Mouse (Mus musculus): ENCODE data around the gene Hoxd4. TPM values are rescaled to one million over a fixed set of nuclear protein-coding genes. Genes with fewer than 3 reads are reported as not detected.

Hoxd4 gene
- polyA plus RNA-seq, 1 experiment from 2014 or later: 0.78 TPM

DNA sequence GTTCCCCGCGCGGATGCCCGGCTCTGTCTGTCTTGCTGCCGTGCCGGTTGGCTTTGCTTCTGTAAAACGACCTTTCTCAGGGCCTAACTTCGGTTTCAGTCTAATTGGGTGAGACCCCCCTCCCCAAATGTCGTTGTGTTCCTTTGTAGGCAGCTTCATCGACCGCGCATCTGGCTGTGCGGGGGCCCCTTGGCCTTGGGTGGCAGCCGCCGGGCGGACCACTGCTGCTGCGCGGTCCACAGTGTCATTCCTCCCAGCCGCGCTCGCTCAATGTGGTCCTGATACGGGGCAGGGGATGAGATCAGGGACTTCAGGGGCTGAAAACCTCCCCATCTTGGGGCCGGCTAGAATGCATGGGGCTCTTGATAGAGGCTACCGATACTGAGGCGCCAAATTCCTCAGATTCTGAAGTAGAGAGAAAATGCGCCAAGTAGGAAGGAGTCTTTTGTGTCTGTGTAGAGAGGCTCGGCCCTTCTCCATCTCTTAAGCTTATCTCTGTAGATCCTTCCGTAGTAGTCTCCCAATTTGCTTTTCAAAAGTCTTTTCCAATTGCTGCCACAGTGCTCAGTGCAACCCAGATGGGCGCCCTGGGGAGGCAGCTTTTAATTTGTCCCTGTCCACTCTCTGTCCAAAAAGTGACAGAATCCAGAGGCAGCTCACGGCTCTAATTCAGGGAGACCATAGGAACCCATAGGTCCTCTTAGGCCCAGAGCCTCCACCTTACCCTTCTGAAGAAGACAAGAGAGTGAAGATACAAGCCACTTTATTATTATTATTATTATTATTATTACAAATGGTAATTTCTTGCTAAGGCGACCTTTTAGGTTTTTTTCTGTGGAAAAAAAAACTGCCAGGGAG lies 23.8 kb upstream of the Hoxd4 start:
- 2% methylated on average over 31 of the region's 31 CpGs for WGBS
- peak overlapping the region; percentile 58 for H3K4me3 ChIP-seq (replicated peaks)
- ATAC-seq (ENCODE audit: insufficient number of reproducible peaks, insufficient read depth, low FRiP score, low TSS enrichment, low read depth): no peak
- H3K9ac ChIP-seq (replicated peaks): peak overlapping the region; percentile 96
- peaks cover 45% of the 10 kb centered on the region for H3K27me3 ChIP-seq
- H3K27ac ChIP-seq: peak overlapping the region; percentile 92
- H3K36me3 ChIP-seq: peaks cover 21% of the 10 kb centered on the region; the same call in 1 of the 2 replicates
- H3K4me2 ChIP-seq: peak overlapping the region; percentile 92
- H3K9me3 ChIP-seq: no peaks in the 10 kb centered on the region
- H3K4me1 ChIP-seq (replicated peaks): peaks cover 39% of the 10 kb centered on the region

DNA sequence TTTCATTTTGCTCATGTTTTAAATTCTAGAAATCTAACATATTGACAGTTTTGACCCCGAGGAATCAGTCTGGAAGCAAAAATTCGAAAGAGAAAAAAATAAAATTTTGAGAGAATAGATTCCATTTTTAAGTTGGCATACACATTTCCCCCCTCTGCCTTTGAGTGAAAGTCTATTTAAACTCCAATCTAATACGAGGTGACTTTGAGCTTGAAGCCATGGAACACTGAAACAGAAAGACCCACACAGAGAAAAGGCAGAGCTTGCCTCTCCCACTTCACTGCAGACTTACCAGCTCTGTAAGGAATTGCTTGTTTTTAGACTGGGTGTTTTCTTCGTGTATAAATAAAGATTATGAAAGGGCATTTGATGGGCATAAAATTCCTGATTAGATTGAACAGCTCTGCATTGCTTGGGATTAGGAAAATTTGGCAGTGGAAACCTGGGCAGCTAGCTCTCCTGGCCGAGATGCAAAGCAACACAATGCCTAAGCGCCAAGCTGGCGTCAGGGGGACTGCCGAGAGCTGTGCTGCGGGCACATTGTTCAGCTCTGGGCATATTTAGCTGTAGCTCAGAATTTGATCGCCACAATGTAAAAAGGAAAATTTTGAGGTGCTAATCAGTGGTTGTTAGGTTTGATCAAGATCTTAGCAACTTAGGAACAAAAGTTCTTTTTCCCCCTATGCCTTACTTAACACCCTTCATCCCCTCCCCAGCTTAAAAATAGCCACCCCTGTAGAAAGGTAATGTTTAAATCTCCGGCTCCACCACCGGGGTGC lies 22.7 kb upstream of the Hoxd4 start:
- Histone ChIP-seq H3K9ac (replicated peaks) (peak overlapping the region; percentile 96), H3K4me2 (peak overlapping the region; percentile 92), H3K4me3 (replicated peaks) (peak overlapping the region; percentile 58)

DNA sequence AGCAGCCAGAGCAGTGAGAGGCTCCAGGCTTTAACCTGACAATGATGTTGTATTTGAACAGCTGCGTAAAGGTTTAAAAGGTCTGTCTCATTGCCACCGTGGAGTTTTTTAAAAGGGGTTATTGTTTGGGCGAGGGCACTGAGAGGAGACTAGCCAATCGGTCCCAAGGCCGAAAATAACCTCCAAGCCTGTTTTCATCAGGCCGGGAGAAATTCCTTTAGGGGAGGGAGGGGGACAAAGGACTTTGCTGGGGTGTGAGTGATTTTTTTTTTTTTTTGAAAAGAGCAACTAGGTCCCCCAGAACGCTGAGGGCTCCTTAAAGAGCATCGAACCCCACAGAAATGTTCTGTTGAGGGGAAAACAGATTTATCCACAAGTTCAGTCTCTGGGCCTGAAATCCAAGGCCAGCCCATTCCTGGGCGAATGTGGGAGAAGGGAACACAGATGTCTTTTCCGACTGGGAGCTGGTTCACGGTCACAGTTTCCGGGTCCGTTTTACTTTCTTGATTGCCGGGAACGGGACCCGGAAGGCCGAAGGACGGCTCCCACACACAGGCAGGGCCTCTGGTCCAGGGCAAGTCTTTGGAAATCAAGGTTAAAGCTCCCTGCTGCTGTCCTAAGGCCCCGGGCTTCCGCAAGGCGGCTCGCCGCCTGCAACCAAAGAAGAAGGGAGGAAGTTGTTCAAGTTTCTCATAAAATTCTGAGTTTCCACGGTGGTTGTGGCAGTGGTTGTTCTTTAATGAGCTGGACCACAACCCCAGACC lies 22.0 kb upstream of the Hoxd4 start:
- no peaks in the 10 kb centered on the region for H3K9me3 ChIP-seq
- peak overlapping the region; percentile 58 for H3K4me3 ChIP-seq (replicated peaks)
- H3K4me2 ChIP-seq: peak overlapping the region; percentile 92
- H3K4me1 ChIP-seq (replicated peaks): peaks cover 39% of the 10 kb centered on the region
- 1% methylated on average over 24 of the region's 24 CpGs for WGBS
- H3K9ac ChIP-seq (replicated peaks): peak overlapping the region; percentile 96
- H3K27ac ChIP-seq: peak overlapping the region; percentile 92
- H3K36me3 ChIP-seq: peaks cover 21% of the 10 kb centered on the region; the same call in 1 of the 2 replicates
- H3K27me3 ChIP-seq: peaks cover 39% of the 10 kb centered on the region; the same call in 1 of the 2 replicates
- no peak for ATAC-seq (ENCODE audit: insufficient number of reproducible peaks, insufficient read depth, low FRiP score, low TSS enrichment, low read depth)

More for the DNA sequence above, 22.7 kb upstream of the Hoxd4 start:
- H3K4me1 ChIP-seq (replicated peaks): peaks cover 39% of the 10 kb centered on the region
- peaks cover 23% of the 10 kb centered on the region; the same call in 1 of the 2 replicates for H3K36me3 ChIP-seq
- peaks cover 40% of the 10 kb centered on the region; the same call in 1 of the 2 replicates for H3K27me3 ChIP-seq
- H3K27ac ChIP-seq: peak overlapping the region; percentile 92
- 3% methylated on average over 12 of the region's 12 CpGs for WGBS
- no peaks in the 10 kb centered on the region for H3K9me3 ChIP-seq
- no peak for ATAC-seq (ENCODE audit: insufficient number of reproducible peaks, insufficient read depth, low FRiP score, low TSS enrichment, low read depth)

DNA sequence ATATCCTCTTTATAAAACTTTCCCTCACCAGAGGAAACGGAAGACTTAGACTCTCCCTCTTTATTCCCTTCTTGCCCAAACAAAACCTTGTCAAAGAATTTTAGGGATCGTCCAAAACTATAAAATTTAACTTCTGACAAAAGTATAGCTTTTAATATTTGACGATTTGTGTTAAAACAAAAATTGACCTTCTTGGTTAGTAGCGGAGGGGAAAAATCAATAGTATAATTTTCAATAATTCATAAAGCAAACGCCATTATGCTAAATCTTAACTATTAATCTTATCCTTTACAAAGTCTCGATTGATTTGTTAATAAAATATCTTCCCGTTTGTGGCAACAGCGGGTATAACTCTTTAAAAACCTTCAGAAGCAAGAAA lies 21.4 kb upstream of the Hoxd4 start:
- no peak for ATAC-seq (ENCODE audit: insufficient number of reproducible peaks, insufficient read depth, low FRiP score, low TSS enrichment, low read depth)
- Histone ChIP-seq H3K9me3 (no peaks in the 10 kb centered on the region), H3K27ac (peak overlapping the region; percentile 92), H3K4me1 (replicated peaks) (peaks cover 45% of the 10 kb centered on the region), H3K4me3 (replicated peaks) (peak overlapping the region; percentile 66), H3K4me2 (peak overlapping the region; percentile 92), H3K36me3 (peaks cover 26% of the 10 kb centered on the region), H3K9ac (replicated peaks) (peak overlapping the region; percentile 96), H3K27me3 (peaks cover 41% of the 10 kb centered on the region)
- WGBS: 5% methylated on average over 8 of the region's 8 CpGs

DNA sequence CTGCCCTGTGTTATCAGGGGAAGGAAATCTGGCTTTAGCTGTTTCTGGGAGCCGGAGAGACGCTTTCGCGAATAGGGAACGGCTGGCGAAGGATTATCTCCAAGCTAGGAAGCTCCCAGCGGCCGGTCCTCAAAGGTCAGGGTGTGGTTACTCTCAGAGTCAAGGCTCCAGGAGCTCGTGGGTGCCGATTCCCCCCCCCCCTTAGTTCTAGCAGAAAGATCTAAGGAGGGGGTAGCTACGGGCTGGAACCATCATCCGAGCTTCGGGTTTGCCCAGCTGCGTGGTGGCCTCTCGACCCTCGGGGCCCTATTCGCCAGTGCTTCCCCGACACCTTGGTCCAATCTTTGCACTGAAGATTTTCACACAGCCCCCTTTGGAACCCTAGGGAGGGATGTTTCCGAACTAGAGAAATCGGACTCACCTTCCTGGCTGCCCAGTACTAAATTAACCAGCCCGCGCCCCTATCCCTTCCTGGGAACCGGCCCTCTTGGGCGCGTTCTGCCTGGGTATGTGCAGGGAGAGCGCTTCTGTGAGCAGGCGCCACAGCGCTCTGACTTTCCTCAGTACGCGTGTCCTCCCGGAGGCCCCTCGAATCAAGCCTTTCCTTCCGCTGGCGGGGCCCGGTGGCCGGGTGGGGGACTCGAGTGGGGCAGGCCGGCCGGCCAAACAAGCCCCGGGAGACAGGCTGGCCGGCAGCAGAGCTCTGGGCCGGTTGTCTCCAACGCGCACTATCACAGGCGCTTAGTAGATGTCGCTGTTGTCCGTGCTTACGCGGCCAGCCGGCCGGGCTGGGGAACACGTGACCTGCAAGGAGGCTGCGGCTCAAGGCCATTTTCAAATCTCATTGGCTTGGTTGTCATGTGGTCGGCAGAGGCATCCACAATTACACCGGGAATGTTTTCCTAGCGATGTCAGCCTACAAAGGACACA lies 20.4 kb upstream of the Hoxd4 start, which contains the start of gene Hoxd10:
Gene Hoxd10 (plus strand): TSS at position 903 of the 930 bp plus-strand sequence.
- Histone ChIP-seq H3K9me3 (no peaks in the 10 kb centered on the region), H3K4me2 (peak within 1 kb of the TSS; percentile 92), H3K9ac (replicated peaks) (peak within 1 kb of the TSS; percentile 93), H3K27ac (peak within 1 kb of the TSS; percentile 96), H3K27me3 (peaks cover 50% of the 10 kb centered on the region), H3K4me3 (replicated peaks) (peak within 1 kb of the TSS; percentile 66), H3K36me3 (peaks cover 32% of the 10 kb centered on the region), H3K4me1 (replicated peaks) (peaks cover 54% of the 10 kb centered on the region)
- ATAC-seq (ENCODE audit: insufficient number of reproducible peaks, insufficient read depth, low FRiP score, low TSS enrichment, low read depth): peak; percentile 74
- under 1% methylated on average over 56 of the region's 56 CpGs for WGBS

DNA sequence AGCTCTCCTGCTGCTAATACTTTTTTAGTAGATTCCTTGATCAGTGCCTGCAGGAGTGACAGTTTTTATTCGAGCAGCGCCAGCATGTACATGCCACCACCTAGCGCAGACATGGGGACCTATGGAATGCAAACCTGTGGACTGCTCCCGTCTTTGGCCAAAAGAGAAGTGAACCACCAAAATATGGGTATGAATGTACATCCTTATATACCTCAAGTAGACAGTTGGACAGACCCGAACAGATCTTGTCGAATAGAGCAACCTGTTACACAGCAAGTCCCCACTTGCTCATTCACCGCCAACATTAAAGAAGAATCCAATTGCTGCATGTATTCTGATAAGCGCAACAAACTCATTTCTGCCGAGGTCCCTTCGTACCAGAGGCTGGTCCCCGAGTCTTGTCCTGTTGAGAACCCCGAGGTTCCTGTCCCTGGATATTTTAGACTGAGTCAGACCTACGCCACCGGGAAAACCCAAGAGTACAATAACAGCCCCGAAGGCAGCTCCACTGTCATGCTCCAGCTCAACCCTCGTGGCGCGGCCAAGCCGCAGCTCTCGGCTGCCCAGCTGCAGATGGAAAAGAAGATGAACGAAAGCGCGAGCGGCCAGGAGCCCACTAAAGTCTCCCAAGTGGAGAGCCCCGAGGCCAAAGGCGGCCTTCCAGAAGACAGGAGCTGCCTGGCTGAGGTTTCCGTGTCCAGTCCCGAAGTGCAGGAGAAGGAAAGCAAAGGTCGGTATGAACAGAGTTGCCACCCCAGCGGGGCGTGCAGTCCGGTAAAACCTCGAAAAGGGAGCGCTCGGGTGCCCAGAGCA lies 19.5 kb upstream of the Hoxd4 start:
- H3K4me1 ChIP-seq (replicated peaks): peaks cover 58% of the 10 kb centered on the region
- WGBS: 2% methylated on average over 35 of the region's 35 CpGs
- ATAC-seq (ENCODE audit: insufficient number of reproducible peaks, insufficient read depth, low FRiP score, low TSS enrichment, low read depth): no peak
- peak overlapping the region; percentile 92 for H3K4me2 ChIP-seq
- peak overlapping the region; percentile 96 for H3K27ac ChIP-seq
- H3K9me3 ChIP-seq: no peaks in the 10 kb centered on the region
- peaks cover 57% of the 10 kb centered on the region for H3K27me3 ChIP-seq
- peak overlapping the region; percentile 66 for H3K4me3 ChIP-seq (replicated peaks)
- H3K36me3 ChIP-seq: peaks cover 31% of the 10 kb centered on the region
- peak overlapping the region; percentile 93 for H3K9ac ChIP-seq (replicated peaks)

DNA sequence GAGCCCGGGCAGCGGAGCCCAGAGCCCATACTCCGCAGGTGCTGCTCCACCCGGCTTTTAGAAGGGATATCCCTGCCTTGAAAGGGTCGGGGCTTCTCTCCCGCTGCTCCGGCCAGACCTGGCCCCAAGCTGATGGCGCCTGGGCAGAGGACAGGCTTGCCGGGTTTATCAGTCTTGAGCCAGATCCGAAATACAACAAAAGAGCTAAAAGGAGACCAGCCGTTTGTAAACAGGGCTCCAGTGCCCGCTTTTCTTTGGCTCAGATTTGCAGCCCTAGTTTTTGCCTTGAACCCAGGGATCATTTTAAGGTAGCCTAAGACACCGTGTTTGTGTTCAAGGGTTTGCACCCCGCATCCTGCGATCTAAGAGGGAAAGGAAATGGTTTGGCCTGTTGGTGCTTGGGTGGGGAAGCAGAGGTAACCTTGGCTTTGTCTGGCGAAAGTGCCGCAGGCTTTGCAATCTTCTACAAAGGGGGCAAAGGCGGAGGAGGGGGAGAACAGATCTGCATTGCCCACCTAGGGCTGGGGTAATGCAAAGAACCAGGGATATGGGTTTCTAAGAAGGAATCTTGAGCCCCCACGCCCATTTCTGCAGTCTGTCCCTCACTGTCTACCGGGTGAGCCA lies 18.8 kb upstream of the Hoxd4 start:
- Histone ChIP-seq H3K27me3 (peaks cover 53% of the 10 kb centered on the region), H3K27ac (peak overlapping the region; percentile 96), H3K4me3 (replicated peaks) (peak overlapping the region; percentile 66), H3K4me2 (peak overlapping the region; percentile 92), H3K9ac (replicated peaks) (peak overlapping the region; percentile 93), H3K4me1 (replicated peaks) (peaks cover 60% of the 10 kb centered on the region), H3K9me3 (no peaks in the 10 kb centered on the region), H3K36me3 (peaks cover 24% of the 10 kb centered on the region)
- ATAC-seq (ENCODE audit: insufficient number of reproducible peaks, insufficient read depth, low FRiP score, low TSS enrichment, low read depth): no peak
- WGBS: 2% methylated on average over 20 of the region's 20 CpGs

DNA sequence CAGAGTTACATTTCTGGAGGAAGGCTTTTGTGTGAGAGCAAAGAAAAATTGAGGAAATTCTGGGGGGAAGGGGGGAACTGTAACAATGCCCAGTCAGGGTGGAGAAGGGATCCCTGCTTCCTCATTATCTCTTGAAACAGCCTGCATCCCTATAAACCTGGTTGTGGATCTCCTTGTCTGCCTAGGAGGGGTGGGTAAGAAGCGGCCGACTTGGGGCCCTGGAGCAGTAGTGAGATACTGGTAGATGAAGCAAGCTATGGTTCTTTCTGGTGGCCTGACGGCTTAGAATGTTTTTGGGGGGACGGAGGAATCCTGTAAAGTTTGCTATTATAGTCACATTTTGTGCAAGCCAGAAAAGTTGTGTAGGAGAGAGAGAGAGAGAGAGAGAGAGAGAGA lies 18.3 kb upstream of the Hoxd4 start:
- Histone ChIP-seq H3K4me2 (peak overlapping the region; percentile 92), H3K9me3 (no peaks in the 10 kb centered on the region), H3K27ac (peak overlapping the region; percentile 96), H3K9ac (replicated peaks) (peak overlapping the region; percentile 93), H3K27me3 (peaks cover 51% of the 10 kb centered on the region), H3K4me1 (replicated peaks) (peaks cover 63% of the 10 kb centered on the region), H3K4me3 (replicated peaks) (peak overlapping the region; percentile 66), H3K36me3 (peaks cover 22% of the 10 kb centered on the region)
- 8% methylated on average over 4 of the region's 4 CpGs for WGBS
- no peak for ATAC-seq (ENCODE audit: insufficient number of reproducible peaks, insufficient read depth, low FRiP score, low TSS enrichment, low read depth)

DNA sequence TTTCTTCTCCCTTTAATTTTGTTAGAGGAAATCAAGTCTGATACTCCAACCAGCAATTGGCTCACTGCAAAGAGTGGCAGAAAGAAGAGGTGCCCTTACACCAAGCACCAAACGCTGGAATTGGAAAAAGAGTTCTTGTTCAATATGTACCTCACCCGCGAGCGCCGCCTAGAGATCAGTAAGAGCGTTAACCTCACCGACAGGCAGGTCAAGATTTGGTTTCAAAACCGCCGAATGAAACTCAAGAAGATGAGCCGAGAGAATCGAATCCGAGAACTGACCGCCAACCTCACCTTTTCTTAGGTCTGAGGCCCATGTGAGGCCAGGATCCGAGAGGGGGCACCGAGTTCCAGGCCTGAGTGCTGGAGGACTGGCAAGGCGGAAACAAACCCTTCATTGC lies 17.7 kb upstream of the Hoxd4 start:
- Histone ChIP-seq H3K9me3 (no peaks in the 10 kb centered on the region), H3K9ac (replicated peaks) (peak overlapping the region; percentile 93), H3K27me3 (peaks cover 49% of the 10 kb centered on the region), H3K36me3 (peaks cover 22% of the 10 kb centered on the region), H3K27ac (peak overlapping the region; percentile 96), H3K4me1 (replicated peaks) (peaks cover 68% of the 10 kb centered on the region), H3K4me3 (replicated peaks) (peak overlapping the region; percentile 66), H3K4me2 (peak overlapping the region; percentile 92)
- 4% methylated on average over 16 of the region's 16 CpGs for WGBS
- ATAC-seq (ENCODE audit: insufficient number of reproducible peaks, insufficient read depth, low FRiP score, low TSS enrichment, low read depth): no peak
